Mouse (Mus musculus) layer of hippocampus, postnatal 14 days (tissue): Measurements from ENCODE around the gene Surf4. TPM values are rescaled to one million over a fixed set of nuclear protein-coding genes. Genes with fewer than 3 reads are reported as not detected.
A peak's percentile ranks its signal among the peaks of the same experiment; 100 is the strongest.

Source experiments
- DNase-seq, 2 experiments: peaks; one replicate each; pipeline ENCODE4 v3.0.0; 2021 to 2022; ENCODE audit warnings: low spot score in 2 of 2, mixed read lengths in 1 of 2
- total RNA-seq, 2 experiments: library from RNA; stranded (reverse); gene quantifications; 2 replicates each; pipeline ENCODE4 v1.2.3; 2021

Gene Surf4
- total RNA-seq, 2 experiments from 2014 or later: 60.2 to 61.7 TPM

- no peak for DNase-seq
These were observed 1.0 kb downstream of the Surf4 start for GRCm38 (mm10) chr2:26932473-26933303.

- peak in 1 of 2 experiments; percentile 79 for DNase-seq
These were observed 3.3 kb downstream of the Surf4 start for GRCm38 (mm10) chr2:26930390-26930789.

- DNase-seq: no peak
These were observed 5.8 kb downstream of the Surf4 start for GRCm38 (mm10) chr2:26927745-26928476.

GRCm38 (mm10) chr2:26921784-26922183 is 11.9 kb downstream of the Surf4 start:
- DNase-seq: no peak

GRCm38 (mm10) chr2:26920190-26920855 is 13.4 kb downstream of the Surf4 start:
- no peak for DNase-seq

- DNase-seq: no peak
These were observed 14.0 kb downstream of the Surf4 start for GRCm38 (mm10) chr2:26919684-26920083.

GRCm38 (mm10) chr2:26916738-26917137 is 17.0 kb downstream of the Surf4 start:
- no peak for DNase-seq

GRCm38 (mm10) chr2:26915927-26916728 is 17.6 kb downstream of the Surf4 start, which contains the start of the genes Surf2 and Surf1:
Gene Surf2 (plus strand): TSS chr2:26916367.
Gene Surf1 (minus strand): TSS chr2:26916530.
- DNase-seq: peak; percentile 82 to 89

- no peak for DNase-seq
These were observed 19.4 kb downstream of the Surf4 start for GRCm38 (mm10) chr2:26914148-26914941.

- DNase-seq: no peak
These were observed 20.1 kb downstream of the Surf4 start for GRCm38 (mm10) chr2:26913416-26914147.

GRCm38 (mm10) chr2:26912253-26912770 is 21.4 kb downstream of the Surf4 start:
- no peak for DNase-seq

GRCm38 (mm10) chr2:26910994-26911765 is 22.5 kb downstream of the Surf4 start:
- peak in 1 of 2 experiments; percentile 69 for DNase-seq

- DNase-seq: peak; percentile 100
These were observed 23.4 kb downstream of the Surf4 start, which contains the start of the genes Med22 and Rpl7a for GRCm38 (mm10) chr2:26910124-26910993. Gene Med22 (minus strand): TSS chr2:26910677. Gene Rpl7a (plus strand): TSS chr2:26910764.

- no peak for DNase-seq
These were observed 24.3 kb downstream of the Surf4 start for GRCm38 (mm10) chr2:26909387-26909784.

- no peak for DNase-seq
These were observed 24.9 kb downstream of the Surf4 start for GRCm38 (mm10) chr2:26908710-26909386.

- DNase-seq: no peak
These were observed 26.6 kb downstream of the Surf4 start for GRCm38 (mm10) chr2:26907109-26907508.
